Mouse (Mus musculus) spleen, postnatal 36 days (tissue): ENCODE measurements at regions not wholly inside any gene's neighbourhood (a gene's known extent, or its start where the extent isn't known, plus 50 kb on each side); places are given as distances from the start of the nearest gene placed in this dataset.
"Not testable (repeated sequence)": the region's sequence is repeated elsewhere in the genome, so short reads cannot be mapped to it uniquely, and the experiment has no call there.

Experiments
- DNase-seq, 2 experiments: peaks; one replicate each; pipeline ENCODE4 v3.0.0; 2022; ENCODE audit warnings: low spot score in 2 of 2, mixed read lengths in 1 of 2

DNA sequence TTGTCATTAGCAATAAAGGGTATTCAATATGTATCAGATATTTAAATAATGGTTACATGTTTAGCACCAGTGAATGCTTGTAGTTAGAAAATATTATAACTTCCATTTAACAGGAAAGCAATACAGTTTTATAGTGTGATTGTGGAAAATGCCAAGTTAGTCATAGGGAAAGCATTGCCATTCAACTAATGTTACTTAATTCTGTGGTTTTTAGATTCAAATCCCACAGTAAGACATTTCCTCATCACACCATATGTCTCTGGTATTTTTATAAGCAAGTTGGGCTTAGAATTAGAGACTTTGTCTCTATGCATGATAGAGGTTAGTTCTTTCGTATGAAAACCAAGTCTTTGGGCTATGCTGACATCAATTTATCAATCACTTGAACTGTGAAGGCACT lies 133.0 kb downstream of the Prr30 start:
- DNase-seq: no peak

GRCm38 (mm10) chr14:101056874-101057273 lies 143.3 kb downstream of the Prr30 start:
- DNase-seq: no peak

DNA sequence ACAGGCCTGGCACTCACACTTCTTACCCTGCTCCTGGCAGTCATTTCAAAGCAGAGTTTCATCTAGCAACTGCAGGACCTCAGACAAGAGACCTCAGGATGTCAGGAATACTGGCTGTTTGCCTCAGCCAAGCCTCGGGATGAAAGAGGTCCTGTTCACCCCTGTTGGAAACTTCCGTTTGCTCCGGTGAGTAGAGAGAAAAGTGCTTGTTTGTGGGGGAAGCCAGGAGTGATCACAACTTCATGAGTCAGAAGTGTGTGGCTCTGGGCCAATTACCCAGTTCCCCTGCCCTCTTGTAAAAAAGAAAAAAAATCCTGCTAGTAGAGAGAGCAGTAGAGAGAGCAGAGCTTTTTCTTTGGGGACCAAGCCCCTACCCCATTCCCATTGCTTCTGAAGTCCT lies 144.2 kb downstream of the Prr30 start:
- no peak for DNase-seq

GRCm38 (mm10) chr14:101054786-101055185 lies 145.3 kb downstream of the Prr30 start:
- DNase-seq: no peak

GRCm38 (mm10) chr14:101052760-101053159 lies 147.4 kb downstream of the Prr30 start:
- DNase-seq: no peak

GRCm38 (mm10) chr14:101050212-101050611 lies 149.9 kb downstream of the Prr30 start:
- DNase-seq: no peak

- DNase-seq: no peak
Observed at GRCm38 (mm10) chr14:101049664-101050203, 150.4 kb downstream of the Prr30 start.

DNA sequence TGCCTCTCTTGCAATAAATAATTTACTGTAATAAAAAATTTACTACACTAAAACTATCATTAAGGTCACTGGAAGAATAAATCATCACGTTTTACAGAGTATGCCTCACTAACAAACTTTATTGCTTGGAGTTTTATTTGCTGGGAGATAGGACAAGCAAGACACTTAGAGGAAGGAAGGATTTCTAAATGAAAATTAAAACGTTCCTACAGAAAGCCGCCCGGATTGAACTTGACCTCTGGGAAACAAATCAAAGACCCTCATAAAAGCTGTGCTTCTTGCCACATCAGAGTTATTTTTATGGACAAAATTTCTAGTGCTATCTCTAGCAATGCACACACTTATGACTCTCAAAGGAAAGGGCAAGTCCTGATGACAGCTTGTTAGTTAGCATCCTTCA lies 156.6 kb downstream of the Prr30 start:
- DNase-seq: no peak

- no peak for DNase-seq
Observed at GRCm38 (mm10) chr14:101001070-101001469, 199.1 kb downstream of the Prr30 start.

DNA sequence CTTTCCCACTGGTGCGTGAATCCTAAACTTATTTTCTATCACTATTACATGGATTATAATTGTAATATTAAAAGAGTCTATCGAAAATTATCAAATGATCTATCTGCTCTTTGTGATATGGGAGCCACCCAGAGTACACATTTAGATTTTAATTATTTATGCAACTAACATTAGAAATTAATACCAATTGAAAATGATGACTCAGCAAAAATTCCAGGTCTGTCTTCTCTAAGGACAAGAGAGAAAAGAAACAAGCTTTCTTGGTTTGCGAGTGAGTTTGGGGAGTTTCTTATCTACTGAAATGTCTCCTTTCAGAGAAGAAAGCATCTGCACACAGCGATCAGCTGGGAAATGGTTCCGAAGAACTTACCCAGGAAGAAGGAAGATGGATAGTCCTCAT lies 219.4 kb downstream of the Prr30 start:
- no peak for DNase-seq

- no peak for DNase-seq
Observed at GRCm38 (mm10) chr14:100978515-100978914, 221.6 kb downstream of the Prr30 start.

GRCm38 (mm10) chr14:100970970-100971369 lies 229.2 kb downstream of the Prr30 start:
- peak in 1 of 2 experiments; percentile 1 for DNase-seq

GRCm38 (mm10) chr14:100960198-100960597 lies 239.9 kb downstream of the Prr30 start:
- no peak for DNase-seq

GRCm38 (mm10) chr14:100955806-100956436 lies 244.2 kb downstream of the Prr30 start:
- no peak for DNase-seq

- no peak for DNase-seq
Observed at GRCm38 (mm10) chr14:100950681-100951119, 249.4 kb downstream of the Prr30 start.

DNA sequence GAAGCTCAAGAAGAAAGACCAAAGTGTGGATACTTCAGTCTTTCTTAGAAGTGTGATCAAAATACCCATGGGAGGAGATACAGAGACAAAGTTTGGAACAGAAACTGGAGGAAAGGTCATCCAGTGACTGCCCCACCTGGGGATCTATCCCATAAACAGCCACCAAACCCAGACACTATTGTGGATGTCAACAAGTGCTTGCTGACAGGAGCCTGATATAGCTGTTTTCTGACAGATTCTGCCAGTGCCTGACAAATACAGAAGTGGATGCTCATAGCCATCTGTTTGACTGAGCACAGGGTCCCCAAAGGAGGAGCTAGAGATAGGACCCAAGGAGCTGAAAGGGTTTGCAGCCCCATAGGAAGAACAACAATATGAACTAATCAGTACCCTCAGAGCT lies 252.5 kb downstream of the Prr30 start:
- not testable (repeated sequence) for DNase-seq

DNA sequence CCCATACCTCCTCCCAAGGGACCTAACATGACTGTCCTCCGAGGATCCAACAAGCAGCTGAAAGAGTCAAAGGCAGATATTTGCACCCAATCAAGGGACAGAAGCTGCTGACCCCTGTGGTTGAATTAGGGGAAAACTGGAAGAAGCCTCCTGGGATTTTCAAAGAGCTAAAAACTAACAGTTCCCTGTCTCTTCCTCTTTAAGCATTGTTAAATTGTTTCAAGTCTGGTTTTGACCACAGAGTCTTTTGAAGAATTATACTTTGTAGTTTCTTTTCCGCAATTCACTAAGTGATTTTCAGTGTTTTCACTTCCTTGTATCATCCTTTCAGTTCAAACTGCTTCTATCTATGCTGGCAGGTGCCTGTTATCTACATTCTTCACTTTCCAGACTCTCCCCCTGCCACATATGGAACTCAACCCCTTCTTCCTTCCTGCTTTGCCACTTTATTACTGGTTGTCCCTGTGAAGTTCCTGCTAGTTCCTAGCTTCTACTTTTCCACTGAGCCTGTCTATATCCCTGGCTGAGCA lies 262.7 kb downstream of the Prr30 start:
- DNase-seq: no peak

DNA sequence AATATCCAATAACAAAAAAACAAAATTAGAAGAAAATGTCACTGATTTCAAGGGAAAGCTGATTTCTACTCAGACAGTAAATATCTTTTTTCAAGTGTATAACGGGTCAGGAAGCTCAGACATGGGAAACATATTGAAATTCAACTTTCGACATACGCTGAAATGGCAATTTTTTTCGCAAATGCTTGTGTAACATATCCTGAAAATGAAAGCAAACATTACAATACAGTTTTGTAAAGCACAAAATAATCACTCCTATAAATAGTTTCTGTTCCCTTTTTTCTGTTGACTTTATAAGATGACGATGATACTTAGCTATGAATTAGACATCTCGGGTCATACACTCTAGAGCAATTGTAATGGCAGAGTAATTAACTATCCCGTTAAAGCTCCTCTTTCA lies 265.6 kb downstream of the Prr30 start:
- no peak for DNase-seq

- DNase-seq: no peak
Observed at GRCm38 (mm10) chr14:100924880-100925279, 275.2 kb downstream of the Prr30 start.

GRCm38 (mm10) chr14:100900221-100900620 lies 299.9 kb downstream of the Prr30 start:
- no peak for DNase-seq

- no peak for DNase-seq
Observed at GRCm38 (mm10) chr14:100899074-100899473, 301.1 kb downstream of the Prr30 start.

DNA sequence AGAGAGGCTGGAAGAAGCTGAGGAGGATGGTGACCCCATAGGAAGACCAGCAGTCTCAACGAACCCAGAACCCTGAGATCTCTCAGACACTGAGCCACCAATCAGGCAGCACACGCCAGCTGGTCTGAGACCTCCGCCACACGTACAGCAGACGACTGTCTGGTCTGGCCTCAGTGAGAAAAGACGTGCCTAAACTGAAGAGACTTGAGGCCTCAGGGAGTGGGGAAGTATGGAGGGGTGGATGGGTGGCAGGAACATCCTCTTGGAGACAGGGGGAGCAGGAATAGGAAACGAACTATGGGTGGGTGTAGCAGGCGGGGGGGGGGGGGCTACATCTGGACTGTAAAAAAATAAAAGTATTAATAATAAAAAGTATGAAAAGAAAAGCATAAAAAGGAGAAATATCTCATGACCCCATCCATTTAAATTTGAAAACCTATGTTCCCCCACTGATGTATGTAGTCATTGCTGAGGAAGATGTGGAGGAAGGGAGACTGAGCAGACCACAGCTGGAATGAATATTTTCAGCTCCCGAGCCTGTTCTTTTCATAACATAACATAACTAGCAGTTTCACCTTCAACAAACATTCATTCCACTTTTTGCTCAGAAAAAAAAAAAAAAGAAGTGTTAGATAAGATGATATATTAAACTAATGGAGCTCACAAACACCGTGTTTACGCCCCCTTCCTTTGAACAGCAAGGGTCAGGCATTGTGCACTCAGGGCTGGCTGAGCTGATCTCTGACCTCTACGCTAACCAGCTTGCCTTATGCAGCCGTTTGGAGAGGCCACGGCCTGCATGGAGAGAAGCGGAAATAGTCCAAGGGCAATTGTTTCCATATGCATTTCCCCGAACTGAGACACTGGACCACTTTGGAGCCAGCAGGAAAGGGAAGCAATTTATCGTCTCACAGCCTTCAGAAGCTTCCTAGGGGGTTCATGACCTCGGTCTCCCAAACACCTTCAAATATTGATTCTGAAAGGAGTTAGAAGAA lies 310.7 kb downstream of the Prr30 start:
- peak in 1 of 2 experiments; percentile 2 for DNase-seq
